Mouse (Mus musculus) 416B (cell line): Measurements from ENCODE around the gene Nefh.

Experiments used
- DNase-seq: peaks from one replicate; pipeline ENCODE4 v3.0.0; 2011; ENCODE audit warnings: low read depth

The Nefh gene

GRCm38 (mm10) chr11:4949256-4950044, 1.6 kb upstream of the Nefh start:
- DNase-seq: no peak

DNA sequence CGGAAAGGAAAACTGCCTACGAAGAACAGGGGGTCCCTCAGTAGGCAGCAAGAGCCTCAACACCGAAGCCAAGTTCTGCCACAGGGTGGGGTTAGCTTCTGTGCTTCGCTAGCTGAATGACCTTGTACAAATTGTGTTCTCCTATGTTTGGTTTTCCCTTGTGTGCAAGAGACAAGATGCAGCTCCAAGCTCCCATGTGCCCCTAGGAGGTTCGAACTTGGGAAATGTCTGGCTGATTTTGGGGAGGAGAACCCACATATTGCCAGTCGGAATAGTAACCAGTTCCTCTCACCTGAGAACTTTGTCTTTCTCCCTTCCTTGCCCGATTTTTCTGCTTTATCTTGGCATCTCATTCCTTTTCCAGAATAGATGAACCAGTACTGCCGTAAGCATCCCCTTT, 928 bp upstream of the Nefh start:
- DNase-seq: no peak

- no peak for DNase-seq
These were observed 684 bp downstream of the Nefh start for GRCm38 (mm10) chr11:4946947-4947812.

GRCm38 (mm10) chr11:4946530-4946929, 1.3 kb downstream of the Nefh start:
- DNase-seq: no peak

- peak; percentile 24 for DNase-seq
These were observed 11.6 kb downstream of the Nefh start for GRCm38 (mm10) chr11:4936243-4936642.

DNA sequence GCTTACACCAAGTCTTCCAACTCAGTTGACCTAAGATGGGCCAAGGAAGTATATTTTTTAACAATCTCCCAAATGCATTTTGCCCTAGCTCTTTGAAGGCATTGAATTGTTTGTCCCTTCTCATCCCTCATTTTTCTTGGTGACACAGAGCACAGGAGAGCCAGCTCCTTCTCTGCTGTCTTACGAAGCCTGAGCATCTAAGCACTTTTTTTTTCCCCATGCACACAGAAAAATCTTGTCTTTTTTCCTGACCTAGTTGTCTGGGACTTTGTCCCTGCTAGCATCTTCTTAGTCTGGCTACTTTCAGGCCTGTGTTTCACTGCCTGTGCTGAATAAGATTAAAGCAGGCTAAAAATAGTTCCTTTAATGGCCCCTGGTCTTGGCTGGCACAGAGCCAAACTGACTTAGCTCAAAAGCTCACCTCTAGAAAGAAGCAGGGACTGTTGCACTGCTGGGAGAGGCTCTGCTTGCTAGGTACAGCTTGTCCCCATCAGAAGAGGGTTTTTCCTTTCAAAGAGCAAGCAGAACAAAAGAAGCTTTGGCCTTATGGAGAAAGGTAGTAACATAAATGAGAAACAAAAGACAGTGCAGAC, 16.8 kb downstream of the Nefh start:
- DNase-seq: peak; percentile 10

DNA sequence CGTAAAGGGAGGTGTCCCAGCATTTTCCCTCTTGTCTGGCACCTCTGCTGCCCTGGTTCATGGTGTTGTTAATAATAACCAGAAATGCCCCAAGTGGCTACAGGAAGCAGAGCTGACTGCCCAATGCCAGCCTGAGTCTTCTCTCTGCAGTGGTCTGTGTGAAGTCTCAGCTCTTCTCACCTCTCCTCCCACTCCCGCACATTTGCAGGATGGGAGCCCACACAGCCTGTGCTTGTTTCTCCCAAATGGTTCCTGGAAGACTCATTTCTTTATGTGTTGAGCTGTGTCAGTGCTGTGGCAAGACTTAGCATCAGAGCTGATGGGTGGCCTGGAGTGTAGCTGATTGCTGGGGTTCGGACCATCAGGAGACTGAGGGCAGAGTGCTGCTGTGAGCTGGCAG, 20.6 kb downstream of the Nefh start:
- no peak for DNase-seq

DNA sequence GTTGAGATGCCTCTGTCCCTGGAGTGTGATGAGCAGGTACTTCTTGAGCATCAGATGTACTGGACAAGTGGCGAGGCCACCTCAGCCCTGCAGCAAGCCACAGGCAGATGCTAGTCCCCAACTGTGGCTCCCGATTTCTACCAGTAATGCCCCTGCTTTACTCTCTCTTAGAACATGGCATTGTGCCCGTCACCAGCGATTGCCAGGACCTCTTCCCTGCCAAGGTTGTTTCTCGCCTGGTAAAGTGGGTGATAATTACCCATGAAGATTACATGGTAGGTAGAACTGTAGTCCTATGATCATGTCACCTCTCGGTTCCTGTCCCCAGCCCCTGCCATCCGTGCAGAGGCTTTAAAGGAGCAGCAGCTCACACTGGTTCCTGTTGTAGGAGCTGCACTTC, 26.1 kb downstream of the Nefh start:
- no peak for DNase-seq

DNA sequence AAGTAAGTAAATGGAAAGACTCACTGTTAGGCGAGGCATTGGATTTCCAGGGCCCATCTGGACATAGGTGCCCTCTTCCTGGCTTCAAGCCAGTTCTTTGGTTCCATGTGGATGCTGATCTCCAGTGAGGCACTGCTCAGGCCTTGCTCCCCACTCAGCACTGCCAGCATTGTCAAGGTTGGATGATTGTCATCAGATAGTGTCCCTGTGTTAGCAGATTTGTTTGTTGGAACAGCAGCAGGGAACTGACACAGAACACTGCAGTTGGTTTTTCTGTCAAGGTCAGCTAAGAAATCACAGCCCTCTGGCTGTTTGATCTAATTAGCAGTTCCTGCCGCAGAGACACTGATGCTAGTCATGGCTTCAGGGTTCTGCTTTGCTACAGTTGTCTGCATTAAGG, 26.6 kb downstream of the Nefh start:
- no peak for DNase-seq

DNA sequence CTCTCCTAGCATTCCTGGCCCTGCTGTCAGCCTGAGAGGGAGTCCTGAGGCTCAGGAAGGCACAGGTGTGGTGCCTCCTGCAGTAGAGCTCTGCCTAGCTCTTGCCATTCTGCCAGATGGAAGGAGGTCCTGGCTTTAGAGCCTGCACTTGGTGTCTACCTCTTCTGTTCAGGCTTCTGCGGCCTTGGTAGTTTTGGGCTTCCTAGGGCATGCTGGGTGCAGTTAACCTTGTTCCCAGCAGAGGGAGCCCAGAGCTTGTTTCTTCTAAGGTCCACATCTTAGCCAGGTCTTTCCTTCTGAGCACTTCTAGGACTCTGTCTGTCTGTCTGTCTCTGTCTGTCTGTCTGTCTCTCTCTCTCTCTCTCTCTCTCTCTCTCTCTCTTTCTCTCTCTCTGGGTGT, 31.8 kb downstream of the Nefh start:
- DNase-seq: peak; percentile 79

DNA sequence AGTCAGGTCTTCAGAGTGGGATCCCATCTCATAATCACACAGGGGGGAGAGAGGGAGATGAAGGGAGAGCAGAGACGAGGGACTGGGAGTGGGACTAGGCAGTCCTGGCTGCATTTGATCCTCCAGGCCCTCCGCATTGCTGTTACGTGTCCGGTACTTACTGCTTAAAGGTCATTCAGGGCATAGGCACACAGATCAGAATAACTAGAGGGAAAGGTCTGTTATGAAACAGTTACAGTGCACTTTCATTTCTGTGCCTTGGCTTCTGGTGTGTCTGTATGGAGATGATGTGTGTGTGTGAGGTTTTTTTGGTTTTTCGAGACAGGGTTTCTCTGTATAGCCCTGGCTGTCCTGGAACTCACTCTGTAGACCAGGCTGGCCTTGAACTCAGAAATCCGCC, 41.6 kb downstream of the Nefh start:
- DNase-seq: no peak

GRCm38 (mm10) chr11:4901956-4902355, 45.9 kb downstream of the Nefh start:
- DNase-seq: no peak

- peak; percentile 65 for DNase-seq
These were observed 47.4 kb downstream of the Nefh start for GRCm38 (mm10) chr11:4900437-4900836.

DNA sequence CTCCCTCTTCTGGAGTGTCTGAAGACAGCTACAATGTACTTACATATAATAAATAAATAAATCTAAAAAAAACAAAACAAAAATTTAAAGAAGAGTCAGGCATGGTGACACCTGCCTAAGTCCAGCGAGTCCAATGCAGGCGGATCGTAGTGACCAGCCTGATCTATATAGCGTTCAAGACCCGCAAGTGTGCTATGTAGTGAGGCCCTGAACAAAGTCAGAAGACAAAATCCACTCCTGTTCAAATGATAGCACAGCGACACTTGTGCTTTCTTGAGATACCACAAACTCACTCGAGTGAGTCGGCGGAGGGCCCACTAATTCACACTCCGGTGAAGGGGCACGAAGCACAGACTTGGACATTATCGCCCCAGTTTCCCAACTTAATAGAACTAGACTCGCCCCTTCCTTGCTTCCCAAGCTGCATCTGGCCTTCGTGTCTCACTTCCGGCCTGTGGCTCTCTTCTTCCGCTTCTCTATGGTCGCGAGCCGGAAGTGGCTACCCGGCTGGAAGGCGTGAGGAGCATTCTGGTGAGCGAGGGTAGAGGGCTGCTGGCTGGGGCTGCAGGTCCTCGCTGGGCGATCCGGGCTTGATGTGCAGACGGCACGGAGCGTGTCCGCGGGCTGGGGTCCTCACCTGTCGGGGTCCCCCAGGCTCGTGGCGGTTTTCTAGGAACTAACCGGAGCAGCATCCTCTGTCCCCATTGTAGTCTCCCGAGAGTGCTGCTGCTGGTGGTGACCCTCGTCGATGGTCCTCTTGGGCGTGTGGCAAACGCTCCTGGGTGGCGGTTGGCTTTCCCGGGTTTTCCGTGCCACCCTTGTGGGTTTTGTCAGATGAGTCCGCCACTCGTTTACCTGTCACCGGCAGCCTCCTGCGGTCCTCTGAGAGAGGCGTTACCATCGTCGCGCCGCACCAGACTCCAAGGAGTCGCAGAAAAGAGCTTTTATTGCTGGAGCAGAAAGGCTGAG, 52.7 kb downstream of the Nefh start, which contains the start of gene Thoc5:
Gene Thoc5, plus strand, starts transcription at position 473 of the 969 bp plus-strand sequence.
- DNase-seq: peak; percentile 91
